Mouse (Mus musculus): ENCODE measurements around the gene 1110059G10Rik. TPM values are rescaled to one million over a fixed set of nuclear protein-coding genes. Genes with fewer than 3 reads are reported as not detected.

Gene 1110059G10Rik
- polyA plus RNA-seq, 1 experiment from 2014 or later = 47.3 TPM

- WGBS = 11% methylated on average over 32 of the region's 32 CpGs
- H3K27me3 ChIP-seq (ENCODE audit: insufficient read depth, low read length) = no peaks in the 10 kb centered on the region
- H3K36me3 ChIP-seq (ENCODE audit: insufficient read depth, low read length) = no peaks in the 10 kb centered on the region
- H3K9ac ChIP-seq (ENCODE audit: low read depth, low read length) = peak overlapping the region; percentile 75
- no peaks in the 10 kb centered on the region for H3K9me3 ChIP-seq (replicated peaks; ENCODE audit: low read length)
- peak overlapping the region; percentile 78 for H3K4me2 ChIP-seq (ENCODE audit: low read length)
- DNase-seq (ENCODE audit: low spot score) (peak; percentile 96), ATAC-seq (replicated peaks; ENCODE audit: low FRiP score, low read depth) (peak; percentile 99)
- peak overlapping the region; percentile 55 for H3K4me3 ChIP-seq (replicated peaks; ENCODE audit: low read depth, low read length)
- no peak overlapping the region for H3K27ac ChIP-seq
- 0 out of 2 replicates have a peak, but pooled peaks cover 2% of the 10 kb centered on the region for H3K4me1 ChIP-seq (replicated peaks; ENCODE audit: insufficient read depth, low read length)
- TF ChIP-seq CTCF (IDR thresholded peaks at IDR 0.05; ENCODE audit: low read depth) = no peak
These were observed 47.9 kb downstream of the 1110059G10Rik start for GRCm38 (mm10) chr9:122902717-122903535.

GRCm38 (mm10) chr9:122901047-122901446, 49.8 kb downstream of the 1110059G10Rik start:
- H3K4me3 ChIP-seq (replicated peaks; ENCODE audit: low read depth, low read length) = no peak overlapping the region
- TF ChIP-seq CTCF (IDR thresholded peaks at IDR 0.05; ENCODE audit: low read depth) = no peak
- H3K9ac ChIP-seq (ENCODE audit: low read depth, low read length) = no peak overlapping the region
- H3K9me3 ChIP-seq (replicated peaks; ENCODE audit: low read length) = no peaks in the 10 kb centered on the region
- 0 out of 2 replicates have a peak, but pooled peaks cover 2% of the 10 kb centered on the region for H3K4me1 ChIP-seq (replicated peaks; ENCODE audit: insufficient read depth, low read length)
- ATAC-seq (replicated peaks; ENCODE audit: low FRiP score, low read depth) (no peak), DNase-seq (ENCODE audit: low spot score) (no peak)
- no peaks in the 10 kb centered on the region for H3K27me3 ChIP-seq (ENCODE audit: insufficient read depth, low read length)
- H3K36me3 ChIP-seq (ENCODE audit: insufficient read depth, low read length) = no peaks in the 10 kb centered on the region
- H3K4me2 ChIP-seq (ENCODE audit: low read length) = no peak overlapping the region
- 91% methylated on average over 2 of the region's 2 CpGs for WGBS
- no peak overlapping the region for H3K27ac ChIP-seq

Other genes starting within 250 kb of the 1110059G10Rik start
- gene Topaz1, start 203.7 kb downstream of the 1110059G10Rik start, polyA plus RNA-seq (2015; fragmentation: Nextera tagmentation; extraction: Ambion mirVana) = not detected in 2 replicates
- gene Tcaim, start 145.5 kb downstream of the 1110059G10Rik start, polyA plus RNA-seq (2015; fragmentation: Nextera tagmentation; extraction: Ambion mirVana) = 5.9 and 6.0 TPM in 2 replicates
- gene Gm35549, start 107.0 kb downstream of the 1110059G10Rik start, polyA plus RNA-seq (2015; fragmentation: Nextera tagmentation; extraction: Ambion mirVana) = 0.20 TPM in 1 of 2 replicates, not detected in the other
- 33.0 and 35.0 TPM in 2 replicates for gene Zfp445, start 85.0 kb downstream of the 1110059G10Rik start, polyA plus RNA-seq (2015; fragmentation: Nextera tagmentation; extraction: Ambion mirVana)
- gene Zkscan7, start 65.3 kb downstream of the 1110059G10Rik start, polyA plus RNA-seq (2015; fragmentation: Nextera tagmentation; extraction: Ambion mirVana) = 3.7 and 4.3 TPM in 2 replicates
- gene Zfp105, start 27.9 kb downstream of the 1110059G10Rik start, polyA plus RNA-seq (2015; fragmentation: Nextera tagmentation; extraction: Ambion mirVana) = 17.0 and 18.9 TPM in 2 replicates
- 18.1 and 19.5 TPM in 2 replicates for gene Kif15, start within 50 bp of the 1110059G10Rik start, polyA plus RNA-seq (2015; fragmentation: Nextera tagmentation; extraction: Ambion mirVana)
- gene Tmem42, start 70.3 kb upstream of the 1110059G10Rik start, polyA plus RNA-seq (2015; fragmentation: Nextera tagmentation; extraction: Ambion mirVana) = 34.2 and 35.6 TPM in 2 replicates
- gene Tgm4, start 83.7 kb upstream of the 1110059G10Rik start, polyA plus RNA-seq (2015; fragmentation: Nextera tagmentation; extraction: Ambion mirVana) = 0.36 TPM in 1 of 2 replicates, not detected in the other
- 57.9 and 58.7 TPM in 2 replicates for gene Zdhhc3, start 162.2 kb upstream of the 1110059G10Rik start, polyA plus RNA-seq (2015; fragmentation: Nextera tagmentation; extraction: Ambion mirVana)
- 90.9 and 91.1 TPM in 2 replicates for gene Exosc7, start 162.2 kb upstream of the 1110059G10Rik start, polyA plus RNA-seq (2015; fragmentation: Nextera tagmentation; extraction: Ambion mirVana)
- gene Clec3b, start 199.9 kb upstream of the 1110059G10Rik start, polyA plus RNA-seq (2015; fragmentation: Nextera tagmentation; extraction: Ambion mirVana) = 0.69 and 1.6 TPM in 2 replicates

Data from kidney, postnatal 0 days (tissue).